Mouse (Mus musculus) adrenal gland, postnatal 10 days (tissue): ENCODE measurements around the gene Gpr26. TPM values are rescaled to one million over a fixed set of nuclear protein-coding genes. Genes with fewer than 3 reads are reported as not detected.

Source experiments
- DNase-seq: peaks from one replicate; pipeline ENCODE4 v3.0.0; 2021; ENCODE audit warnings: mixed read lengths
- total RNA-seq, 2 experiments: library from RNA; stranded (reverse); gene quantifications; 2 replicates each; pipeline ENCODE4 v1.2.3; 2021

The Gpr26 gene
- total RNA-seq, 2 experiments from 2014 or later: 0.03 TPM

DNA sequence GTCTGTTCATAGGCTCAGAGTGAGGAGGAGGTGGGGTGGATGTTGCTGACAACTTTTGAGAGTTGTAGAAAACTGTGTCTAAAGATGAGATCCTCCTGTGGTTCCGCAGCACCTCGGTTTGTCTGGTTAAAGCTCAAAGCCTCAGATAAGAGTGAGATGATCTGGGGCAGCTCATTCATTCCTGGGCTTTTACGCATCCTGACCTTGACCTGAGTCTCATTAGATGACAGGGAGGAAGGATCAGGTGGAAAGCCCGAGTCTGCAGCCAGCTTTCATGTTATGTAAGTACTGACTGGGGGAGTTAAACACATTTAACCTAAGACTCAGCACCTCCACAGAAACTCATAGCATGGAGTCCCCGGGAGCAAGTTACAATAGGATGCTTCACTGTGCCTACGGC, 60.4 kb downstream of the Gpr26 start:
- no peak for DNase-seq

- no peak for DNase-seq
Observed at GRCm38 (mm10) chr7:132031940-132032531, 65.8 kb downstream of the Gpr26 start.

Other genes with a start within 250 kb of the Gpr26 start
- 1 to 10 TPM; 2.8 to 3.2 TPM for gene Cpxm2, start 188.3 kb downstream of the Gpr26 start, total RNA-seq